Mouse (Mus musculus): ENCODE measurements around the gene Dhx57.
"Not testable (repeated sequence)": the region's sequence is repeated elsewhere in the genome, so short reads cannot be mapped to it uniquely, and the experiment has no call there.

Gene Dhx57

DNA sequence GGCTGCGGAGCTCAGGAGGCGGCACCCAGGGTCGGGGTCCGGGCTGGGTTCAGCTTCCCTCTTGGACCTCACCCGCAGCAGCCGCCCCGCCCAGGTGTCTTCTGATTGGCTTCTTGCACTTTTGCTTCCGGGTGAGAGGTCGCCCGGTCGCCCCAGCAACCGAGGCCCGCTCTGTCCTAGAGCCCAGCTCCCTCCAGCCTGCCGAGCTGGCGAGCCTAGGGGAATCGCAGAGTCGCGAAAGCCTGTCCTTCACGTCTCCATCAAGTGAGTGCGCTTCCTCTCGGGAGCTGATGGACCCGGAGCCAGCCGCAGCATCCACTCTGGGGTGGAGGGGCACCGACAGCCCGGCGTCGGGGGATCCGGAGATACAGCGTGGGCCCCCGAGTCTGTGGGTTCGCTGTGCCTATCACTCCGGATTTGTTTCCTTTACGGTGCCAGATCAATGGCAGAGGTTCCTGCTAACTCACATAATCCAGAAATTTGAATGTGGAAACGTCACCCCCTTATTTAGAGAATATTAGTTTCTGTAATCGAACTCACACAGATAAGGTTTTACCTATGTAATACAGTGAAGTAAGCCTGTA lies at the start of gene Dhx57, which contains the start of gene Morn2:
TSS of gene Dhx57 (minus strand) at position 403 of the 584 bp plus-strand sequence.
TSS of gene Morn2 (plus strand) at position 130 of the 584 bp plus-strand sequence.
- peak; percentile 99 for ATAC-seq (ENCODE audit: insufficient number of reproducible peaks, low FRiP score, low TSS enrichment)

DNA sequence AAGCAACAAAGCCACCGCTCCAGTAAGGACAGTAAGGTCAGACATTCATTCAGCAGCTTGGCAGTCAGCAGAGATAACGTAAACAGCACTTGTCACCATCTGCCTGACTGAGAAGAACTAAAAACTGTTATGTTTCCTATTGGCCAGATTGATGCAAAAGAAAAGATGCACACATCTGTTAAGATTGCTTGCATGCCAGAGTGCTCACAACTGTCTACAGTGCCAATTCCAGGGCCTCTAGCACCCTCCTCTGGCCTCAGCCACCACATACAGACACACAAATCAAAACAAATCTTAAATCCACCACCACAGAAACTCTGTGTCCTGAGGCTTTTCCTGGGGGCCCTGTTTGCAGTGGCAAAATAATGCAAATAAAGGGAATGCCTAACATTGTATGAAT lies 42.1 kb upstream of the Dhx57 start:
- ATAC-seq (ENCODE audit: insufficient number of reproducible peaks, low FRiP score, low TSS enrichment) = no peak

- ATAC-seq (ENCODE audit: insufficient number of reproducible peaks, low FRiP score, low TSS enrichment) = no peak
Observed at GRCm38 (mm10) chr17:80326431-80326830, 36.2 kb upstream of the Dhx57 start.

DNA sequence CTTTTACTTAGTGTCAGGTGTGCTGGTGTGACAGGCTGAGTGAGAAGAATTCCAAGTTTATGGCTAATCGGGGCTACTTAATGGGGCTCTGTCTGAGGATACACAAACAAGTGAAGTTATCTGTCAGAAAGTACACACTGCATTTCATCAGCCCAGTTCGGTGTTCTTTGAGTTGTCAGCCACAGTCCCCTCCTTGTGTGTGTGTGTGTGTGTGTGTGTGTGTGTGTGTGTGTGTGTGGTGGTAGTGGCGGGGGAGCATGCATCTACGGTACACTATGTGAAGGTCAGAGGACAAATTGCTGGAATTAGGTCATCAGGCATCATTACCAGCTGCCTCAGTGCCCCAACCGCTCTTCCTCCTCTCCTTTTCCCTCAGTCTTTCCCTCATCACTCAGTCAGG lies 35.2 kb upstream of the Dhx57 start:
- ATAC-seq (ENCODE audit: insufficient number of reproducible peaks, low FRiP score, low TSS enrichment) = no peak

DNA sequence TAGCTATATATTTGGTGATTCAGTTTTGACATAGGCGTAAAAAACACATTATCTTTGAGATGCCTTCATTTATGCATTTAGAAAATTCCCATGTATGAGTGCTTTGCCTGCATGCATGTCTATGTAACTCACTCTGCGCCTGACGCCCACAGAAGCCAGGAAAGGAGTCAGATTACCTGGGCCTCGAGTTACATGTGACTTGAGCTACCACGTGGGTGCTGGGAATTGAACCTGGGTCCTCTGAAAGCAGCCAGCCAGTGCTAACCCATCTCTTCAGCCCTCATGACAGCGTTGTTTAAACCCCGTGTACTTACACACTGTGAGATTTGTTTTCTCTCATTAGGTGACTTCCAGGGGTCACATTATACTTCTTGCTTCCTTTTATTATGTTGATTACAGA lies 34.2 kb upstream of the Dhx57 start:
- ATAC-seq (ENCODE audit: insufficient number of reproducible peaks, low FRiP score, low TSS enrichment) = no peak

DNA sequence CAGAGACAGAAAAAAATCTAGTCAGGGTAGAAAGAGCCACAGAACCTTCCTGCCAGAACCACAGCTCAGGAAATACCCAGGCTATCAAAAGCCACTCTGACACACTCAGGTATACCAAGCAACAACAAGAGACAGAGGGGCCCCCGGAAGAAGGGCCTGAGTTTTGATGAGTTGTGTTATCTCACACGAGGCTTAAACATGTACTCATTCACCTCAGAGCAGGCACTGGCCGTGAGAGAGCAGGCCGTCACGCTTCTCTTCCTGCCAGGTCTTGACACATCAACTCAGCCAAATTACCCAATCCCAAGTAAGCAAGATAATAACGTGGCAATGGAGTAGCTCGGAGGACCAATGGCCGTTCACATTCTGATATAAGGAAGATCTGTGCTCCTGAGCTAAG lies 33.4 kb upstream of the Dhx57 start:
- no peak for ATAC-seq (ENCODE audit: insufficient number of reproducible peaks, low FRiP score, low TSS enrichment)

DNA sequence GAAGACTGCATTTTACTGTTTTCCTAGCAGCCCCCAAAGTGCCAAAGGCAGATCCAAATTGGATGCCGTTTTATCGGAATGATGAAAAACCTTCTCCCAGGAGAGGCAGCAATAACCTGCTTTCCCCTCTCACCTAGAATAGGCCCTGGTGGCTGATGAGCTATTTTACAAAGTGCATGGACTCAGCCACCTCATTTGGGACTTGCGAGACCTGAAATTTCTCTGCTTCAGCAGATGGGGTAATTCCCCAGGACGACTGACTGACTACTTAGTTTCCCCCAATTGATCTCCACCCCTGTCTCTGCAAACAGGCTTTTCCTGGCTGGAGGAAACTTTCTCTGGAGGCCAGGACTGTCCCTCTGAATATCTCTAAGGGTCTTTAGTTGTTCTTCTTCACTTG lies 32.7 kb upstream of the Dhx57 start:
- no peak for ATAC-seq (ENCODE audit: insufficient number of reproducible peaks, low FRiP score, low TSS enrichment)

DNA sequence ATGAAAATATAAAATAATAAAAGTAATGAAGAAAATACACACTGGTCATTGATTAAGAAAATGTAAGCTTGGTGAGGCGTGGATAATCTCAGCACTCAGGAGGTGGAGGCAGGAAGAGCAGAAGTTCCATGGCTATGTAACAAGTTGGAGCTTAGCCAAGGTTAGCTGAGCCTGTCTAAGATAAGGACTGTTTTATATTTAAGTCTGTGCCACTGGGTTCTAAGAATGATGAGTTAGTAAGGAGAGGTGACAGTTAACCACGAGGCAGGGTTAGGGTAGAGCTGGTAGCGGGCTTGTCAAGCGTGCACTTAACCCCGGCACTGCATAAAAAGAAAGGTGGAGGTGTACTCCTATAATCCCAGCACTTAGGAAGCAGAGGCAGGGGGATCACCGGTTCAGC lies 32.0 kb upstream of the Dhx57 start:
- no peak for ATAC-seq (ENCODE audit: insufficient number of reproducible peaks, low FRiP score, low TSS enrichment)

- ATAC-seq (ENCODE audit: insufficient number of reproducible peaks, low FRiP score, low TSS enrichment) = no peak
Observed at GRCm38 (mm10) chr17:80312405-80312804, 22.1 kb upstream of the Dhx57 start.

DNA sequence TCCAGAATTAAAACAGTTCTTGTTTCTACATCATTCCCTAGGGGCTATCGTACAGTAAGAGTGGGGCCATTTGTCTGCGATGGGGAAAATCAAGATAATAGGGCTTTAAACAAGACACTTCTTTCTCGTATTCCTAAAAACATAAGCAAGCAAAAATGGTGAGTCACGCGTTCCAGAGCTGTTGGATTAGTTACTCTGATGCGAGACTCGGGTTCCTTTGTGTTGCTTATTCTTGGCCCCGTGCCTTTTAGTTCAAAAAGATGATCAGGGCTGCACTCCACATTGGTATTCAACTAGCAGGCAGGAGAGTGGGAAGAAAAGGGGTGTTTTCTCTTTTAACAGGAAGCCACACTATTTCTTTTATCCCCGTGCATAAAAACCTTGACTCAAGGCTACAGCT lies 21.5 kb upstream of the Dhx57 start:
- ATAC-seq (ENCODE audit: insufficient number of reproducible peaks, low FRiP score, low TSS enrichment) = no peak

DNA sequence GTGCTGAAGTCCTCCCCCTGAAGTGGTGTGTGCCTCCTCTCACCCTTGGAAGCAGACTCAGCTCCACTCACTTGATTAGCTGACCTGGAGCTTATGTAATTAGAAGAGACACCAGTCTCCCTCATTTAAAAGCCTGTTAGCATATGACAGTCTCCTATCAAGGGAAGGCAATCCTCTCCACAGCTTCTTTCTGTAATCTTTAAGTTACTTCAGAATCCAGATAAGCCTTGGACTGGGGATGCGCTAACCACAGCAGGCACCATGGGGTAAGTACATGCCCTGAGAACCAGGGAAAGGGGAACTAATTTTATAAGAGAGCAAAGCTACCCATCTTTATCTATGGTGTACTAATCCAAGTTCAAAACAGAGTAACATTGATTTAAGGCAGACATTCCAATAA lies 17.0 kb upstream of the Dhx57 start, which contains the start of gene Arhgef33:
TSS of gene Arhgef33 (plus strand) at position 157 of the 400 bp plus-strand sequence.
- ATAC-seq (ENCODE audit: insufficient number of reproducible peaks, low FRiP score, low TSS enrichment) = no peak

DNA sequence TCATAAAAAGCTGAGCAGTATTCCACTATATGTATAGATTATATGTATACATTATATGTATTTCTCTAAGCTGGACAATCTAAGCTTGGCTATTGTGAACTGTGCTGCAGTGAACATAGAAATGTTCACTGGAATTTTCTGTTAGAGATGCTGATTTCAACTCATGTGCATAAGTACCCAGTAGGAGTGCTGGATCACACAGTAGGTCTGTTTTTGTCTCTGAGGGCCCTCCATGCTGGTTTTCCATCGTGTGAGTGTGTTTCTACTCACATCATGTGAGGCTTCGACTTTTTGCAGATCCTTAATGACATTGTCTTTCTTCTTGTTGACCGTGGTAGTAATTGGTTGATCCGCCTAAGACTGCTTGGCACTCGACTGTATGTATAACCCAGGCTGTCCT lies 8.6 kb upstream of the Dhx57 start:
- no peak for ATAC-seq (ENCODE audit: insufficient number of reproducible peaks, low FRiP score, low TSS enrichment)

DNA sequence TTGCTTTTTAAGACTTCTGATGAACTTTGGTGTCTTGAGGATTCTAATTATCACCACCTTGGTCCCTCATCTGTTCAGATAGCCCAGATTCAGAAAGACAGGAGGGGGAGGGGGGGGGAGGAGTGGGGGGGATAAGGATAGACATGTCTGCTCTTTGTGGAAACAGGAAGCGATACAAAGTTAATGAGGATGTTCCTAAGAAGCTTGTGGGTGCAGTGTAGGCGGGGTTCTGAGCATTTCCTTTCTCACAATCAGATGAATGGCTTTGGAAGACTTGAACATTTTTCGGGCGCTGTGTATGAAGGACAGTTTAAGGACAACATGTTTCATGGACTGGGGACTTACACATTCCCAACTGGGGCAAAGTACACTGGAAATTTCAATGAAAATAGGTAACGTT lies 5.0 kb upstream of the Dhx57 start:
- no peak for ATAC-seq (ENCODE audit: insufficient number of reproducible peaks, low FRiP score, low TSS enrichment)

GRCm38 (mm10) chr17:80291148-80291547 lies 872 bp upstream of the Dhx57 start:
- ATAC-seq (ENCODE audit: insufficient number of reproducible peaks, low FRiP score, low TSS enrichment) = no peak

DNA sequence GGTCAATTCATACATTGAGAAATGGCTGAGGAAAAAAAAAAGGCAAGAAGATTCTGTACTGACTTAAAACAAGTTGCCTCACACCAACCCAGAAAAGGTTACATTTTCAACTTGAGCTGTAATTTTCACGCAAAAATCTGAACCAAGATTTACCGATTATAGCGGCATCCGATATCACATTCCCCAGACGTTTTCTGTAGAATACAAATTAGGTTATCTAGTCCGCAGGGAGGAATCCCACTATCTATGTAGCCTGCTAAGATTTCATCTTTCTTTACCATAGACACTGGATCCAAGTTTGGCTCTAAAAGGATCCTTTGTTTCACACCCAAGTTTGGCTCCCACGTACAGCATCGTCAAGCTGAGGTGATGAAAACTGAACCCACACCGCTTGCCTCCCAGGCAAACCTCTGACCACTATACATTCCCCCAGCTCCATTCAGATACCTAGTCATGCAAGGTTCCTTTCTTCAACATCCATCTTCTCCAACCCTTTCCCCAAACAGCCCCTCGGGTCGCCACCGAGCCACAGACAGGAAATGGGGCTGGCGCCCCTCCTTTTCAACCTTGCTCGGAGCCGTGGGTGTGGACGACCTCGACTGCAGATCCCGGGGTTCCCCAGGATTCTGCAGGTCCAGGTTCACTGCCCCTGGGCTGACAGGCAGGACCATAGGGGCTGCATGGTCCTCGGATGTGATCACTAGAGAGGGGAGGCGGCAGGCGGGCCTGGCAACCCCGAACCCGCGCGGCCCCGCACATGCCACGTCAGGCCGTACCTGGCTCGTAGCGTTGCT lies 799 bp downstream of the Dhx57 start:
- no peak; the same call in 1 of the 2 replicates for ATAC-seq (ENCODE audit: insufficient number of reproducible peaks, low FRiP score, low TSS enrichment)

- no peak for ATAC-seq (ENCODE audit: insufficient number of reproducible peaks, low FRiP score, low TSS enrichment)
Observed at GRCm38 (mm10) chr17:80288012-80288411, 2.3 kb downstream of the Dhx57 start.

GRCm38 (mm10) chr17:80284446-80284845 lies 5.8 kb downstream of the Dhx57 start:
- ATAC-seq (ENCODE audit: insufficient number of reproducible peaks, low FRiP score, low TSS enrichment) = no peak

GRCm38 (mm10) chr17:80279340-80280070 lies 10.8 kb downstream of the Dhx57 start:
- no peak for ATAC-seq (ENCODE audit: insufficient number of reproducible peaks, low FRiP score, low TSS enrichment)

DNA sequence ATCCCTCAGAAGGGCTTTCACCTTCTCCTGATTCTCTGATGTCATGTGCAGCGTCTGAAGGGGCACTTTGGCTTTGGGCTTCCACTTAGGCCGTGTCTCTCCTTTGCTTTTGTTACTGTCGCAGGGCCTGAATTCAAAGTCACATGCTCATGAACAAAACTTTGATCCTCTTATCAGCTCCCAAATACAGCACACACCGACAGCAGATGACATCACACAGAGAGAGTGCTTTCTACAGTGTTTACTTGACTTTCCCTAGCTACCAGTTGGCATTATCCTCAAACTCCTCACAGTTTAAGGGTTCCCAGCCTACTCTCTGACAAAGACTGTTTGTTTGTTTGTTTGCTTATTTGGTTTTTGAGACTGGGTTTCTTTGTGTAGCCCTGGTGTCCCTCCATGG lies 12.0 kb downstream of the Dhx57 start:
- ATAC-seq (ENCODE audit: insufficient number of reproducible peaks, low FRiP score, low TSS enrichment) = no peak

GRCm38 (mm10) chr17:80270622-80271021 lies 19.7 kb downstream of the Dhx57 start:
- not testable (repeated sequence) for ATAC-seq (ENCODE audit: insufficient number of reproducible peaks, low FRiP score, low TSS enrichment)

DNA sequence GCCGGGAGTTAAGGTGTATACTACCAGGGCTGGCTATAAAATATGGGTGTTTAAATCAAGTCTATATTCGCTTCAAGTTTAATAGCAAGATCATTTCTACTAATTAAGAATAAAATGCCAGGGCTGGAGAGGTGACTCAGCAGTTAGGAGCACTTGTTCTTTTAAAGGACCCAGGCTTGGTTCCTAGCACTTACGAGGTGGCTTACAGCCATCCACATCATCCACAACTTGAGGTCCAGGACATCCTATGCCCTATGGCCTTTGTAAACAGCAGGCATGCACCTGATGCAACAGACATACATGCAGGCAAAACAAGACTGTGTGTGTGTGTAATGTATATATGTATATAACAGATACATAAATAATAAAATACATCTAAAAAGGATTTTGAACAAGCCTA lies 22.1 kb downstream of the Dhx57 start:
- no peak for ATAC-seq (ENCODE audit: insufficient number of reproducible peaks, low FRiP score, low TSS enrichment)
